Mouse (Mus musculus): Measurements from ENCODE around the gene Uba1y.
"Not testable (repeated sequence)": the region's sequence is repeated elsewhere in the genome, so short reads cannot be mapped to it uniquely, and the experiment has no call there.

The Uba1y gene

GRCm38 (mm10) chrY:818396-818795, at the start of gene Uba1y:
Uba1y (plus strand) TSS chrY:818649.
- no peak for DNase-seq (ENCODE audit: low spot score)

- not testable (repeated sequence) for DNase-seq (ENCODE audit: low spot score)
Observed at GRCm38 (mm10) chrY:797309-797708, 21.1 kb upstream of the Uba1y start, which contains the start of gene Zfy1. Zfy1 (minus strand) TSS chrY:797409.

- peak; percentile 39 for DNase-seq (ENCODE audit: low spot score)
Observed at GRCm38 (mm10) chrY:808991-809661, 9.3 kb upstream of the Uba1y start.

- DNase-seq (ENCODE audit: low spot score) = no peak
Observed at GRCm38 (mm10) chrY:872404-872803, 54.0 kb downstream of the Uba1y start.

GRCm38 (mm10) chrY:872855-873549, 54.6 kb downstream of the Uba1y start:
- no peak for DNase-seq (ENCODE audit: low spot score)
